Comparison of ENCODE assay signal across 8 mouse cellular contexts in the genomic region with DNA sequence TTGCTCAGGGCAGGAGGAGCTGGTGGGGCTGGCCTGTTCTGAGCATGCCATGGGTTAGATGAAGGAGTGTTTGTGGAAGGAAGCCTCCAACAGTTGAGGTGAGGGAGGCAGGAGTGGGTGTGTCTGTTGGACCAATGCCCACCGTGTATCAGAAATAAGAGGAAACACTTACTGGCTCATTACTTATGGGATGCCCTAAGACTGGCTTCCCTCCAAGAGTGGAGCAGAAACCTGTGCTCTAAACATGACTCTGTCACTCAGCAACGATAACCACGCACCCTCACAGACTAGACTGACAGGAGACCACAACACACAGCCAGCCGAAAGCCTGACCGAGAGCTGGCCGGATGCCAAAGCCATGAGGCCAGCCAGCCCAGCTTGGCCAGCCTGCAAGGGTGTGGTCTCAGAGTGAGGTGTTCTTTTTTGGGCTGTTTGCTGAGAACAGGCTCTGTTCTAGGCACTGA. TPM values are rescaled to one million over a fixed set of nuclear protein-coding genes. Genes with fewer than 3 reads are reported as not detected.
DNase-seq lines count a peak whose midpoint lies in the region; ATAC-seq lines count a peak whose summit lies in the region.

No protein-coding gene starts in this region.

- H3K9me3 ChIP-seq in kidney, embryonic 14.5 days (ENCODE audit: control insufficient read depth, low read length), result no peaks in the 10 kb centered on the region

- no peak overlapping the region for H3K4me2 ChIP-seq in kidney, embryonic 14.5 days (replicated peaks; ENCODE audit: low read depth, low read length)

- peak; percentile 27 for DNase-seq in ovary, adult 18-20 months (ENCODE audit: low spot score)
- no peak for DNase-seq in ovary, postnatal 10 days (ENCODE audit: low spot score)
- peak; percentile 74 for DNase-seq in adrenal gland, postnatal 10 days
- peak; percentile 80 to 89 for DNase-seq in lung, postnatal 4 days
- DNase-seq in layer of hippocampus, adult 9-11 months, result no peak
- no peak for DNase-seq in left cerebral cortex, postnatal 14 days (ENCODE audit: low spot score in 2 of 2)

- ATAC-seq in granulocyte monocyte progenitor cell, adult 5-6 weeks (replicated peaks; ENCODE audit: poor library complexity, severe bottlenecking), result peak; percentile 85
- ATAC-seq in kidney, embryonic 14.5 days (ENCODE audit: low FRiP score, low TSS enrichment), result peak; percentile 21; the same call in 1 of the 2 replicates

- no peak overlapping the region for H3K9ac ChIP-seq in kidney, embryonic 14.5 days (ENCODE audit: low read depth, low read length)

- H3K4me3 ChIP-seq in kidney, embryonic 14.5 days (ENCODE audit: low read length), result no peak overlapping the region

- WGBS in kidney, embryonic 14.5 days, result 51% methylated on average over 6 of the region's 6 CpGs

- H3K27me3 ChIP-seq in kidney, embryonic 14.5 days (ENCODE audit: control insufficient read depth, insufficient read depth, low read length), result no peaks in the 10 kb centered on the region

- H3K27ac ChIP-seq in kidney, embryonic 14.5 days (ENCODE audit: low read depth, low read length), result no peak overlapping the region

- H3K36me3 ChIP-seq in kidney, embryonic 14.5 days (ENCODE audit: control insufficient read depth, insufficient read depth, low read length), result no peaks in the 10 kb centered on the region

- no peaks in the 10 kb centered on the region for H3K4me1 ChIP-seq in kidney, embryonic 14.5 days (ENCODE audit: control insufficient read depth, insufficient read depth, low read length)

- intact Hi-C loops in left cerebral cortex, postnatal 14 days (cut with DNase I), result loop anchor here (5.0 kb wide), 1 partner anchor 37 kb away; no protein-coding TSS in a partner anchor

RNA-seq across cellular contexts. Expression of a gene that starts 28.0 kb away (rescaled TPM):
- 1 to 10 TPM in 1 of 2 experiments, under 1 TPM in 1; 0.60 to 1.1 TPM for total RNA-seq in adrenal gland, postnatal 10 days (2021)
- total RNA-seq in granulocyte monocyte progenitor cell, adult 5-6 weeks (2014; fragmentation: Nextera tagmentation), result not detected in 2 replicates
- 0.98 TPM in 1 of 2 replicates, not detected in the other for total RNA-seq in granulocyte monocyte progenitor cell, adult 5-6 weeks (2017)
- polyA plus RNA-seq in kidney, embryonic 14.5 days (2014; fragmentation: Nextera tagmentation; extraction: Ambion mirVana), result 0.50 and 0.61 TPM in 2 replicates
- total RNA-seq in left cerebral cortex, postnatal 14 days (2021), result 1 to 10 TPM; 1.5 to 1.7 TPM

Comparison
In these comparisons a context has a peak if more than half of its experiments do, and no peak if none do; other contexts are left out.
1. DNase-seq: peak in ovary, adult 18-20 months (single experiment), adrenal gland, postnatal 10 days (single experiment) and lung, postnatal 4 days (2 of 2); none in ovary, postnatal 10 days (single experiment), layer of hippocampus, adult 9-11 months (single experiment) and left cerebral cortex, postnatal 14 days (0 of 2).